Mouse (Mus musculus): ENCODE measurements at regions not wholly inside any gene's neighbourhood (a gene's known extent, or its start where the extent isn't known, plus 50 kb on each side); places are given as distances from the start of the nearest gene placed in this dataset.

- ATAC-seq (replicated peaks; ENCODE audit: insufficient number of reproducible peaks, low FRiP score, low TSS enrichment, poor library complexity, severe bottlenecking) = no peak
Measured at GRCm38 (mm10) chr4:153093129-153093528, 389.5 kb downstream of the Ajap1 start.

- ATAC-seq (replicated peaks; ENCODE audit: insufficient number of reproducible peaks, low FRiP score, low TSS enrichment, poor library complexity, severe bottlenecking) = no peak
Measured at GRCm38 (mm10) chr4:153082166-153082565, 400.4 kb downstream of the Ajap1 start.

- no peak for ATAC-seq (replicated peaks; ENCODE audit: insufficient number of reproducible peaks, low FRiP score, low TSS enrichment, poor library complexity, severe bottlenecking)
Measured at GRCm38 (mm10) chr4:153074590-153074989, 408.0 kb downstream of the Ajap1 start.

- no peak for ATAC-seq (replicated peaks; ENCODE audit: insufficient number of reproducible peaks, low FRiP score, low TSS enrichment, poor library complexity, severe bottlenecking)
Measured at GRCm38 (mm10) chr4:153070190-153070745, 412.3 kb downstream of the Ajap1 start.

- ATAC-seq (replicated peaks; ENCODE audit: insufficient number of reproducible peaks, low FRiP score, low TSS enrichment, poor library complexity, severe bottlenecking) = no peak
Measured at GRCm38 (mm10) chr4:153068484-153069033, 414.1 kb downstream of the Ajap1 start.

- no peak for ATAC-seq (replicated peaks; ENCODE audit: insufficient number of reproducible peaks, low FRiP score, low TSS enrichment, poor library complexity, severe bottlenecking)
Measured at GRCm38 (mm10) chr4:153064021-153064605, 418.5 kb downstream of the Ajap1 start.

GRCm38 (mm10) chr4:153063402-153063801 lies 419.2 kb downstream of the Ajap1 start:
- ATAC-seq (replicated peaks; ENCODE audit: insufficient number of reproducible peaks, low FRiP score, low TSS enrichment, poor library complexity, severe bottlenecking) = no peak

- no peak for ATAC-seq (replicated peaks; ENCODE audit: insufficient number of reproducible peaks, low FRiP score, low TSS enrichment, poor library complexity, severe bottlenecking)
Measured at GRCm38 (mm10) chr4:153058152-153058551, 424.5 kb downstream of the Ajap1 start.

- no peak for ATAC-seq (replicated peaks; ENCODE audit: insufficient number of reproducible peaks, low FRiP score, low TSS enrichment, poor library complexity, severe bottlenecking)
Measured at GRCm38 (mm10) chr4:153023711-153024110, 458.9 kb downstream of the Ajap1 start.

- ATAC-seq (replicated peaks; ENCODE audit: insufficient number of reproducible peaks, low FRiP score, low TSS enrichment, poor library complexity, severe bottlenecking) = no peak
Measured at GRCm38 (mm10) chr4:153019211-153019610, 463.4 kb downstream of the Ajap1 start.

GRCm38 (mm10) chr4:153018138-153018921 lies 464.3 kb downstream of the Ajap1 start:
- no peak for ATAC-seq (replicated peaks; ENCODE audit: insufficient number of reproducible peaks, low FRiP score, low TSS enrichment, poor library complexity, severe bottlenecking)

GRCm38 (mm10) chr4:153017816-153018137 lies 464.8 kb downstream of the Ajap1 start:
- no peak for ATAC-seq (replicated peaks; ENCODE audit: insufficient number of reproducible peaks, low FRiP score, low TSS enrichment, poor library complexity, severe bottlenecking)

- no peak for ATAC-seq (replicated peaks; ENCODE audit: insufficient number of reproducible peaks, low FRiP score, low TSS enrichment, poor library complexity, severe bottlenecking)
Measured at GRCm38 (mm10) chr4:153003338-153003737, 479.3 kb downstream of the Ajap1 start.

GRCm38 (mm10) chr4:153002516-153002915 lies 480.1 kb downstream of the Ajap1 start:
- no peak for ATAC-seq (replicated peaks; ENCODE audit: insufficient number of reproducible peaks, low FRiP score, low TSS enrichment, poor library complexity, severe bottlenecking)

- ATAC-seq (replicated peaks; ENCODE audit: insufficient number of reproducible peaks, low FRiP score, low TSS enrichment, poor library complexity, severe bottlenecking) = no peak
Measured at GRCm38 (mm10) chr4:153001761-153002160, 480.9 kb downstream of the Ajap1 start.

GRCm38 (mm10) chr4:152999526-152999925 lies 483.1 kb downstream of the Ajap1 start:
- ATAC-seq (replicated peaks; ENCODE audit: insufficient number of reproducible peaks, low FRiP score, low TSS enrichment, poor library complexity, severe bottlenecking) = no peak

GRCm38 (mm10) chr4:152997251-152997650 lies 485.4 kb downstream of the Ajap1 start:
- ATAC-seq (replicated peaks; ENCODE audit: insufficient number of reproducible peaks, low FRiP score, low TSS enrichment, poor library complexity, severe bottlenecking) = no peak

- ATAC-seq (replicated peaks; ENCODE audit: insufficient number of reproducible peaks, low FRiP score, low TSS enrichment, poor library complexity, severe bottlenecking) = no peak
Measured at GRCm38 (mm10) chr4:152996641-152997040, 486.0 kb downstream of the Ajap1 start.

GRCm38 (mm10) chr4:152995052-152995595 lies 487.5 kb downstream of the Ajap1 start:
- ATAC-seq (replicated peaks; ENCODE audit: insufficient number of reproducible peaks, low FRiP score, low TSS enrichment, poor library complexity, severe bottlenecking) = no peak

- ATAC-seq (replicated peaks; ENCODE audit: insufficient number of reproducible peaks, low FRiP score, low TSS enrichment, poor library complexity, severe bottlenecking) = no peak
Measured at GRCm38 (mm10) chr4:152994206-152994605, 488.4 kb downstream of the Ajap1 start.

Data from monocyte, adult 5-6 weeks (primary cell).